Mouse (Mus musculus) MEL (cell line): Measurements from ENCODE around the gene 1110051M20Rik. TPM values are rescaled to one million over a fixed set of nuclear protein-coding genes. Genes with fewer than 3 reads are reported as not detected.

ENCODE experiments used
- DNase-seq: peaks from one replicate; pipeline ENCODE4 v3.0.0; 2011; ENCODE audit warnings: low read depth, low spot score
- H3K27ac ChIP-seq: 2 replicates; pipeline ENCODE4 v1.5.1; 2012; ENCODE audit warnings: low read depth, mild to moderate bottlenecking, control low read depth, low read length, moderate library complexity; ENCODE audit not compliant: control insufficient read depth
- H3K27me3 ChIP-seq, 2 experiments: fragments of 150-350 bp in 1 of 2; sonication (generic) in 1 of 2; 2 replicates each; pipeline ENCODE4 v1.6.1; 2012; ENCODE audit warnings: low read length in 2 of 2, mild to moderate bottlenecking in 2 of 2, improper control_type of control experiment in 1 of 2, moderate library complexity in 1 of 2; ENCODE audit not compliant: insufficient read depth in 2 of 2, control insufficient read depth in 1 of 2
- H3K36me3 ChIP-seq, 2 experiments: 2 replicates each; pipeline ENCODE4 v1.6.1; 2012 to 2014; ENCODE audit warnings: low read length in 2 of 2, improper control_type of control experiment in 1 of 2, inconsistent platforms in 1 of 2, mild to moderate bottlenecking in 1 of 2; ENCODE audit not compliant: insufficient read depth in 2 of 2, control insufficient read depth in 1 of 2
- H3K4me1 ChIP-seq, 2 experiments: fragments of 150-350 bp in 1 of 2; sonication (generic) in 1 of 2; 2 replicates each; pipeline ENCODE4 v1.6.1; 2012; ENCODE audit warnings: low read length in 2 of 2, improper control_type of control experiment in 1 of 2, mild to moderate bottlenecking in 1 of 2; ENCODE audit not compliant: insufficient read depth in 2 of 2, control insufficient read depth in 1 of 2
- H3K4me3 ChIP-seq, 2 experiments: fragments of 150-350 bp in 1 of 2; sonication (generic) in 1 of 2; 2 replicates each; pipeline ENCODE4 v1.5.1; 2012; ENCODE audit warnings: low read depth in 2 of 2, low read length in 2 of 2, mild to moderate bottlenecking in 2 of 2, moderate library complexity in 2 of 2, control low read depth in 1 of 2, improper control_type of control experiment in 1 of 2; ENCODE audit not compliant: control insufficient read depth in 1 of 2, insufficient read depth in 1 of 2
- H3K79me2 ChIP-seq: 2 replicates; pipeline ENCODE4 v1.6.1; 2012; ENCODE audit warnings: mild to moderate bottlenecking, low read length, moderate library complexity; ENCODE audit not compliant: control insufficient read depth, poor library complexity, insufficient read depth
- H3K9ac ChIP-seq: 2 replicates; pipeline ENCODE4 v1.6.1; 2012; ENCODE audit warnings: low read depth, mild to moderate bottlenecking, control low read depth, low read length, moderate library complexity; ENCODE audit not compliant: control insufficient read depth, poor library complexity, severe bottlenecking
- H3K9me3 ChIP-seq: fragments of 150-350 bp; sonication (generic); replicated peaks from 2 replicates; pipeline ENCODE4 v1.6.1; 2012; ENCODE audit warnings: mild to moderate bottlenecking, low read length, improper control_type of control experiment, moderate library complexity; ENCODE audit not compliant: insufficient read depth
- BHLHE40 ChIP-seq: IDR thresholded peaks from 2 replicates; pipeline ENCODE4 v1.6.1; 2012; ENCODE audit warnings: low read depth, mild to moderate bottlenecking, inconsistent platforms, low read length, improper control_type of control experiment, borderline replicate concordance
- CHD1 ChIP-seq: IDR thresholded peaks from 2 replicates; pipeline ENCODE4 v1.6.1; 2012; ENCODE audit warnings: low read depth, mild to moderate bottlenecking, inconsistent platforms, low read length, improper control_type of control experiment
- CHD2 ChIP-seq: IDR thresholded peaks from 2 replicates; pipeline ENCODE4 v1.6.1; 2011; ENCODE audit warnings: low read length, improper control_type of control experiment
- CTCF ChIP-seq, 3 experiments: IDR thresholded peaks in 2 of 3; conservative IDR thresholded peaks in 1 of 3; 2 replicates each; pipeline ENCODE4 v1.5.1; 2011 to 2012; ENCODE audit warnings: low read length in 3 of 3, low read depth in 2 of 3, mild to moderate bottlenecking in 2 of 3, improper control_type of control experiment in 1 of 3, inconsistent platforms in 1 of 3, mixed read lengths in 1 of 3, moderate library complexity in 1 of 3; ENCODE audit not compliant: control insufficient read depth in 1 of 3, insufficient read depth in 1 of 3, poor library complexity in 1 of 3, severe bottlenecking in 1 of 3
- EP300 ChIP-seq, 2 experiments: IDR thresholded peaks; 2 replicates each; pipeline ENCODE4 v1.6.1; 2011; ENCODE audit warnings: improper control_type of control experiment in 2 of 2, low read length in 2 of 2, low read depth in 1 of 2, mild to moderate bottlenecking in 1 of 2
- ETS1 ChIP-seq: IDR thresholded peaks from 2 replicates; pipeline ENCODE4 v1.6.1; 2012; ENCODE audit warnings: low read depth, mild to moderate bottlenecking, inconsistent platforms, low read length, improper control_type of control experiment, moderate library complexity
- HCFC1 ChIP-seq: IDR thresholded peaks from 2 replicates; pipeline ENCODE4 v1.6.1; 2012; ENCODE audit warnings: low read depth, mild to moderate bottlenecking, inconsistent platforms, low read length, improper control_type of control experiment, moderate library complexity
- KAT2A ChIP-seq: conservative IDR thresholded peaks from 2 replicates; pipeline ENCODE4 v1.6.1; 2012; ENCODE audit warnings: low read depth, low read length, improper control_type of control experiment, inconsistent platforms
- MAFK ChIP-seq: IDR thresholded peaks from 2 replicates; pipeline ENCODE4 v1.6.1; 2011; ENCODE audit warnings: low read depth, mild to moderate bottlenecking, low read length, improper control_type of control experiment, borderline replicate concordance
- MAX ChIP-seq: IDR thresholded peaks from 2 replicates; pipeline ENCODE4 v1.6.1; 2011; ENCODE audit warnings: low read length, improper control_type of control experiment
- MAZ ChIP-seq: IDR thresholded peaks from 2 replicates; pipeline ENCODE4 v1.6.1; 2012; ENCODE audit warnings: low read depth, mild to moderate bottlenecking, inconsistent platforms, low read length, improper control_type of control experiment
- MEF2A ChIP-seq: IDR thresholded peaks from 2 replicates; pipeline ENCODE4 v1.6.1; 2014; ENCODE audit warnings: low read depth, mild to moderate bottlenecking, inconsistent platforms, low read length, improper control_type of control experiment; ENCODE audit not compliant: poor library complexity, insufficient replicate concordance, severe bottlenecking; ENCODE audit errors: extremely low read depth
- MXI1 ChIP-seq: IDR thresholded peaks from 2 replicates; pipeline ENCODE4 v1.6.1; 2011; ENCODE audit warnings: mild to moderate bottlenecking, low read depth, low read length, improper control_type of control experiment
- MYC ChIP-seq: IDR thresholded peaks from 2 replicates; pipeline ENCODE4 v1.6.1; 2011; ENCODE audit warnings: low read depth, mild to moderate bottlenecking, low read length, improper control_type of control experiment, moderate library complexity
- NELFE ChIP-seq: IDR thresholded peaks from 2 replicates; pipeline ENCODE4 v1.6.1; 2011; ENCODE audit warnings: low read depth, low read length, improper control_type of control experiment
- NRF1 ChIP-seq: IDR thresholded peaks from 2 replicates; pipeline ENCODE4 v1.6.1; 2014; ENCODE audit warnings: low read depth, mild to moderate bottlenecking, inconsistent platforms, low read length, improper control_type of control experiment, moderate library complexity; ENCODE audit not compliant: poor library complexity, insufficient read depth, severe bottlenecking
- POLR2A ChIP-seq, 2 experiments: IDR thresholded peaks; 2 replicates each; pipeline ENCODE4 v1.6.1; 2011 to 2012; ENCODE audit warnings: low read length in 2 of 2, mild to moderate bottlenecking in 2 of 2, control low read depth in 1 of 2, improper control_type of control experiment in 1 of 2, low read depth in 1 of 2, moderate library complexity in 1 of 2; ENCODE audit not compliant: control insufficient read depth in 1 of 2, insufficient read depth in 1 of 2, poor library complexity in 1 of 2
- POLR2AphosphoS2 ChIP-seq: IDR thresholded peaks from 2 replicates; pipeline ENCODE4 v1.6.1; 2011; ENCODE audit warnings: low read length, improper control_type of control experiment
- POLR2AphosphoS5 ChIP-seq: IDR thresholded peaks from 2 replicates; pipeline ENCODE4 v1.6.1; 2012; ENCODE audit warnings: low read depth, borderline replicate concordance, mild to moderate bottlenecking, inconsistent platforms, low read length, moderate library complexity, mixed read lengths
- RAD21 ChIP-seq: IDR thresholded peaks from 2 replicates; pipeline ENCODE4 v1.6.1; 2011; ENCODE audit warnings: mild to moderate bottlenecking, low read depth, low read length, improper control_type of control experiment
- UBTF ChIP-seq: IDR thresholded peaks from 2 replicates; pipeline ENCODE4 v1.6.1; 2012; ENCODE audit warnings: low read depth, mild to moderate bottlenecking, inconsistent platforms, low read length, improper control_type of control experiment, moderate library complexity, borderline replicate concordance; ENCODE audit not compliant: insufficient read depth
- ZKSCAN1 ChIP-seq: IDR thresholded peaks from 2 replicates; pipeline ENCODE4 v1.6.1; 2012; ENCODE audit warnings: low read depth, mild to moderate bottlenecking, inconsistent platforms, low read length, improper control_type of control experiment, moderate library complexity
- ZMIZ1 ChIP-seq: IDR thresholded peaks from 2 replicates; pipeline ENCODE4 v1.6.1; 2012; ENCODE audit warnings: low read depth, mild to moderate bottlenecking, inconsistent platforms, low read length, improper control_type of control experiment, moderate library complexity
- polyA plus RNA-seq, 2 experiments: library from polyadenylated mRNA; stranded (reverse) in 1 of 2; unstranded in 1 of 2; fragments of >175 nt in 1 of 2; fragments of >200 nt in 1 of 2; gene quantifications; 2 replicates each; pipeline versions ENCODE4 v1.2.1 to v1.2.4; 2012; ENCODE audit warnings: low replicate concordance in 2 of 2, low read depth in 1 of 2; ENCODE audit not compliant: insufficient read length in 2 of 2, insufficient read depth in 1 of 2, missing spikeins in 1 of 2
- total RNA-seq: library from RNA; depleted of rRNA; stranded (reverse); fragments of 300-350 nt; gene quantifications from 2 replicates; pipeline ENCODE4 v1.2.3, GENCODE M21; 2012

1110051M20Rik gene
- total and polyA plus RNA-seq, 3 experiments: 23.0 to 23.3 TPM; not detected in 1

DNA sequence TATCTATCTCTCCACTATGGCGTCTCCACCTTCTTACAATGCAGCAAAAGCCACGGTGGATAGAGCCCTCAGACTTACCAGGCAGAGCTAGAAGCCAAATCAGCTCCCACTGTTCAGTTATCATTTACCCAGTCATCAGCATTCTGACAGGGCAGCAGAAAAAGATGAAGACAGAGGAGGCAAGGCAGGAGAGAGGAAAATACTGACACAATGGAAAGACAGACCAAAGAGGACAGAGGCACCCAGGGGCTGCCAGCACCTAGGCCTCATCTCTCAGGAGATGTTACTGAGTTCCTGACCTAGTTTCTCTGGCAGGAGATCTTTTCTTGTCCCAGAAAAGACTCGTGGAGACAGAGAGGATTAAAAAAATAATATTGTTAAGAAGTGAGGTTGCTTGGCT lies 45.3 kb downstream of the 1110051M20Rik start:
- H3K27me3 ChIP-seq: no peaks in the 10 kb centered on the region
- H3K9ac ChIP-seq: no peak overlapping the region
- H3K27ac ChIP-seq: no peak overlapping the region
- no peaks in the 10 kb centered on the region for H3K9me3 ChIP-seq
- DNase-seq: no peak
- no peaks in the 10 kb centered on the region for H3K79me2 ChIP-seq
- peaks cover 0 to 9% of the 10 kb centered on the region in 2 experiments; a peak in 2 of 4 replicates for H3K4me1 ChIP-seq
- H3K4me3 ChIP-seq: no peak overlapping the region
- peaks cover 0 to 3% of the 10 kb centered on the region in 2 experiments; a peak in 1 of 4 replicates for H3K36me3 ChIP-seq
- TF ChIP-seq CHD2 (no peak), ETS1 (no peak), CTCF (IDR thresholded peaks at IDR 0.05 in 2 of 3, conservative IDR thresholded peaks at IDR 0.05 in 1 of 3; ENCODE audit: control insufficient read depth in 1 of 3, insufficient read depth in 1 of 3, low read depth in 2 of 3, low read length in 3 of 3, poor library complexity in 1 of 3, severe bottlenecking in 1 of 3) (no peak), POLR2A (IDR thresholded peaks at IDR 0.05; ENCODE audit: control insufficient read depth in 1 of 2, insufficient read depth in 1 of 2, low read depth in 1 of 2, low read length in 2 of 2, poor library complexity in 1 of 2) (no peak)

DNA sequence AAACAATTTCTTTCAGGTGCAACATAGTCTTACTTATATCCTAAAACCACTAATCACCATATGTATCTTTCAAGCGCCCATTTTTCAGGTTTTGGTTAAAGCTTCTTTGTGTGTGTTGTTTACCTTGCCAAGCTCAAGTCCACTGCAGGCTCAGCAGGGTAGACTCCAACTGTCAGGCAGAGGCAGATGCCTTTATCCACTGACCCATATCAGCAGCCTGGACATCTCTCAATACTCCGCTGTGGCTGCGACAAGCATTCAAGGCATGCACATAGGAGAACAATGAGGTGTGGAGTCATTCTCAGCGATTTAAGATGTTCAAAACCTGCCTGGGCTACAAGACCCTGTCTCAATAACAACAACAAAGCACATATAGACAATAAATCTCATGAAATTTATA lies 50.4 kb downstream of the 1110051M20Rik start:
- Histone ChIP-seq H3K4me3 (no peak overlapping the region), H3K4me1 (peaks cover under 1 to 1% of the 10 kb centered on the region in 2 experiments; a peak in 2 of 4 replicates), H3K9ac (no peak overlapping the region), H3K27me3 (no peaks in the 10 kb centered on the region), H3K27ac (no peak overlapping the region), H3K9me3 (no peaks in the 10 kb centered on the region), H3K36me3 (peaks cover 0 to 6% of the 10 kb centered on the region in 2 experiments; a peak in 2 of 4 replicates), H3K79me2 (no peaks in the 10 kb centered on the region)
- no peak for DNase-seq
- TF ChIP-seq MYC (no peak), MEF2A (no peak), CHD1 (no peak), CTCF (IDR thresholded peaks at IDR 0.05 in 2 of 3, conservative IDR thresholded peaks at IDR 0.05 in 1 of 3; ENCODE audit: control insufficient read depth in 1 of 3, insufficient read depth in 1 of 3, low read depth in 2 of 3, low read length in 3 of 3, poor library complexity in 1 of 3, severe bottlenecking in 1 of 3) (no peak), BHLHE40 (no peak), UBTF (no peak), NRF1 (no peak), MAFK (no peak), MAZ (no peak), POLR2AphosphoS5 (no peak), ZKSCAN1 (no peak), HCFC1 (no peak), EP300 (IDR thresholded peaks at IDR 0.05; ENCODE audit: low read depth in 1 of 2, low read length in 2 of 2) (no peak), POLR2AphosphoS2 (no peak), MAX (no peak), NELFE (no peak), RAD21 (no peak), ZMIZ1 (no peak), KAT2A (no peak), MXI1 (no peak)
